ENCODE assay signal across 29 mouse cellular contexts in genomic region chr1:156468576-156468975, GRCm38 (mm10). TPM values are rescaled to one million over a fixed set of nuclear protein-coding genes. Genes with fewer than 3 reads are reported as not detected.
DNase-seq lines count a peak whose midpoint lies in the region; ATAC-seq and TF ChIP-seq lines count a peak whose summit lies in the region.
"Had no signal": no experiment of that assay in that cellular context is flagged by ENCODE, and none has a peak within 500 bp of the region (broad histone marks: within the 10 kb centered on the region; RNA-seq: fewer than 3 reads in every experiment).

No protein-coding gene starts in this region.

- intact Hi-C loops in gastrocnemius, postnatal 36 days (cut with DNase I), result no loop called here

- H3K4me2 ChIP-seq in heart, embryonic 12.5 days, result no peak overlapping the region
- no peak overlapping the region for H3K4me2 ChIP-seq in lung, postnatal 0 days (replicated peaks; ENCODE audit: low read depth, low read length)
- H3K4me2 ChIP-seq in intestine, embryonic 16.5 days (ENCODE audit: low read depth, low read length), result no peak overlapping the region
- H3K4me2 ChIP-seq: embryonic facial prominence, embryonic 13.5 days; heart, embryonic 15.5 days; hindbrain, embryonic 12.5 days; midbrain, embryonic 13.5 days; neural tube, embryonic 15.5 days had no signal

- peaks cover 32% of the 10 kb centered on the region for H3K36me3 ChIP-seq in heart, embryonic 12.5 days
- H3K36me3 ChIP-seq in heart, embryonic 10.5 days, result peaks cover 40% of the 10 kb centered on the region
- H3K36me3 ChIP-seq in lung, postnatal 0 days (ENCODE audit: insufficient read depth, low read length), result no peaks in the 10 kb centered on the region
- H3K36me3 ChIP-seq in intestine, embryonic 16.5 days (ENCODE audit: control insufficient read depth, insufficient read depth, low read length), result peaks cover 8% of the 10 kb centered on the region

- TF ChIP-seq CTCF in lung, postnatal 0 days (IDR thresholded peaks at IDR 0.05), result no peak
- TF ChIP-seq CTCF in lung, adult 2 months (IDR thresholded peaks at IDR 0.05; ENCODE audit: insufficient read depth, low read length), result no peak

- no peak for TF ChIP-seq POLR2A in lung, adult 2 months (IDR thresholded peaks at IDR 0.05; ENCODE audit: borderline replicate concordance, extremely low read depth, low read depth, low read length)

- H3K9me3 ChIP-seq in heart, embryonic 12.5 days (replicated peaks), result peaks cover 4% of the 10 kb centered on the region; the same call in 1 of the 2 replicates
- H3K9me3 ChIP-seq in heart, embryonic 10.5 days, result 0 out of 2 replicates have a peak, but pooled peaks cover 2% of the 10 kb centered on the region
- no peaks in the 10 kb centered on the region for H3K9me3 ChIP-seq in lung, postnatal 0 days (ENCODE audit: low read length)
- no peaks in the 10 kb centered on the region for H3K9me3 ChIP-seq in intestine, embryonic 16.5 days (ENCODE audit: control insufficient read depth, low read length)
- H3K9me3 ChIP-seq: heart, embryonic 15.5 days; neural tube, embryonic 15.5 days had no signal

- no peak for TF ChIP-seq EP300 in lung, postnatal 0 days (IDR thresholded peaks at IDR 0.05)

- no peak overlapping the region for H3K4me3 ChIP-seq in heart, embryonic 12.5 days
- no peak overlapping the region for H3K4me3 ChIP-seq in heart, embryonic 10.5 days
- no peak overlapping the region for H3K4me3 ChIP-seq in lung, postnatal 0 days (ENCODE audit: low read depth, low read length)
- no peak overlapping the region for H3K4me3 ChIP-seq in lung, adult 2 months (replicated peaks; ENCODE audit: extremely low read depth, low read depth, low read length)
- H3K4me3 ChIP-seq in intestine, embryonic 16.5 days (ENCODE audit: low read length), result no peak overlapping the region
- H3K4me3 ChIP-seq: embryonic facial prominence, embryonic 13.5 days; erythroblast, embryonic 14.5 days; gastrocnemius, adult 2 months; heart, adult 2 months; heart, embryonic 15.5 days; hindbrain, embryonic 12.5 days; midbrain, embryonic 13.5 days; neural tube, embryonic 15.5 days had no signal

- DNase-seq in heart, embryonic 10.5 days (ENCODE audit: low spot score), result no peak
- DNase-seq in lung, postnatal 0 days (ENCODE audit: low spot score), result no peak
- DNase-seq in lung, adult 2 months, result no peak
- DNase-seq in urinary bladder, adult 18-20 months (ENCODE audit: low spot score in 2 of 2), result no peak
- no peak for DNase-seq in gastrocnemius, postnatal 36 days
- DNase-seq: adrenal gland, postnatal 14 days; cerebellum, adult 11-12 months; cerebellum, adult 9-11 months; gastrocnemius, adult 2 months; heart, adult 2 months; heart, postnatal 36 days; kidney, adult 11 months; kidney, postnatal 14 days; liver; retina, postnatal 1 day; right cerebral cortex, postnatal 25 days; thymus, postnatal 36 days had no signal

- H3K27ac ChIP-seq in heart, embryonic 12.5 days (ENCODE audit: poor library complexity, severe bottlenecking), result peak overlapping the region; percentile 5; the same call in 1 of the 2 replicates
- H3K27ac ChIP-seq in heart, embryonic 10.5 days, result no peak overlapping the region
- 0 out of 2 replicates have a peak overlapping the region, but pooled peaks have one; percentile 52 for H3K27ac ChIP-seq in lung, postnatal 0 days (ENCODE audit: low read length)
- peak overlapping the region; percentile 40 for H3K27ac ChIP-seq in intestine, embryonic 16.5 days (ENCODE audit: low read length)
- H3K27ac ChIP-seq: embryonic facial prominence, embryonic 13.5 days; gastrocnemius, adult 2 months; heart, adult 2 months; heart, embryonic 15.5 days; hindbrain, embryonic 12.5 days; hindbrain, postnatal 0 days; midbrain, embryonic 13.5 days; neural tube, embryonic 15.5 days had no signal

- peaks cover 28% of the 10 kb centered on the region for H3K4me1 ChIP-seq in heart, embryonic 12.5 days (replicated peaks)
- peaks cover 24% of the 10 kb centered on the region for H3K4me1 ChIP-seq in heart, embryonic 10.5 days
- no peaks in the 10 kb centered on the region for H3K4me1 ChIP-seq in lung, postnatal 0 days (ENCODE audit: insufficient read depth, low read depth, low read length)
- no peaks in the 10 kb centered on the region; the same call in none of the 2 replicates for H3K4me1 ChIP-seq in lung, adult 2 months (ENCODE audit: control insufficient read depth, insufficient read depth, low read length)
- peaks cover 9% of the 10 kb centered on the region for H3K4me1 ChIP-seq in intestine, embryonic 16.5 days (ENCODE audit: control insufficient read depth, insufficient read depth, low read length)

- no peak overlapping the region for H3K9ac ChIP-seq in heart, embryonic 12.5 days
- no peak overlapping the region for H3K9ac ChIP-seq in lung, postnatal 0 days (replicated peaks; ENCODE audit: low read depth)
- no peak overlapping the region for H3K9ac ChIP-seq in intestine, embryonic 16.5 days (ENCODE audit: low read depth, low read length)
- H3K9ac ChIP-seq: embryonic facial prominence, embryonic 13.5 days; heart, embryonic 15.5 days; hindbrain, embryonic 12.5 days; midbrain, embryonic 13.5 days; neural tube, embryonic 15.5 days had no signal

- H3K27me3 ChIP-seq in heart, embryonic 12.5 days (replicated peaks), result no peaks in the 10 kb centered on the region
- H3K27me3 ChIP-seq in heart, embryonic 10.5 days (ENCODE audit: insufficient read depth, poor library complexity, severe bottlenecking), result no peaks in the 10 kb centered on the region
- H3K27me3 ChIP-seq in lung, postnatal 0 days (replicated peaks; ENCODE audit: insufficient read depth, low read length), result no peaks in the 10 kb centered on the region
- no peaks in the 10 kb centered on the region for H3K27me3 ChIP-seq in intestine, embryonic 16.5 days (replicated peaks; ENCODE audit: control insufficient read depth, insufficient read depth, low read length)
- H3K27me3 ChIP-seq: embryonic facial prominence, embryonic 13.5 days; heart, embryonic 15.5 days; hindbrain, embryonic 12.5 days; midbrain, embryonic 13.5 days; neural tube, embryonic 15.5 days had no signal

- ATAC-seq in heart, embryonic 12.5 days (ENCODE audit: insufficient number of reproducible peaks, low FRiP score), result no peak
- ATAC-seq in lung, postnatal 0 days, result no peak
- ATAC-seq in intestine, embryonic 16.5 days, result no peak
- ATAC-seq: CD4-positive, CD25-positive, alpha-beta regulatory T cell, adult 4 months; forebrain, embryonic 16.5 days; hindbrain, postnatal 0 days; midbrain, embryonic 13.5 days had no signal

- WGBS in heart, embryonic 12.5 days, result 68% methylated on average over 3 of the region's 3 CpGs
- 71% methylated on average over 3 of the region's 3 CpGs for WGBS in heart, embryonic 10.5 days
- 73% methylated on average over 3 of the region's 3 CpGs for WGBS in lung, postnatal 0 days
- 70% methylated on average over 3 of the region's 3 CpGs for WGBS in lung, adult 2 months
- WGBS in intestine, embryonic 16.5 days, result 81% methylated on average over 3 of the region's 3 CpGs

RNA-seq across cellular contexts. Expression of gene Soat1, which starts 5.6 kb away (rescaled TPM):
- 48.3 and 48.9 TPM in 2 replicates for polyA plus RNA-seq in heart, embryonic 12.5 days (2016; fragmentation: Nextera tagmentation; extraction: Ambion mirVana)
- polyA plus RNA-seq in heart, embryonic 10.5 days (2016; fragmentation: Nextera tagmentation; extraction: Ambion mirVana), result 45.6 and 60.6 TPM in 2 replicates
- 110 and 140 TPM in 2 replicates for polyA plus RNA-seq in lung, postnatal 0 days (2015; fragmentation: Nextera tagmentation; extraction: Ambion mirVana)
- polyA plus RNA-seq in lung, adult 2 months (2012; rRNA removed), result 61.3 and 104 TPM in 2 replicates
- 84.4 and 93.9 TPM in 2 replicates for polyA plus RNA-seq in intestine, embryonic 16.5 days (2015; fragmentation: Nextera tagmentation; extraction: Ambion mirVana)
- total RNA-seq in gastrocnemius, postnatal 36 days (2021), result 1 to 10 TPM; 4.0 to 5.6 TPM

RNA-seq across cellular contexts. Expression of gene Axdnd1, which starts 47.6 kb away (rescaled TPM):
- 0.13 and 0.48 TPM in 2 replicates for polyA plus RNA-seq in heart, embryonic 12.5 days (2016; fragmentation: Nextera tagmentation; extraction: Ambion mirVana)
- 0.20 and 0.43 TPM in 2 replicates for polyA plus RNA-seq in heart, embryonic 10.5 days (2016; fragmentation: Nextera tagmentation; extraction: Ambion mirVana)
- 0.29 and 0.84 TPM in 2 replicates for polyA plus RNA-seq in lung, postnatal 0 days (2015; fragmentation: Nextera tagmentation; extraction: Ambion mirVana)
- 0.20 TPM in 1 of 2 replicates, not detected in the other for polyA plus RNA-seq in lung, adult 2 months (2012; rRNA removed)
- 0.16 and 0.29 TPM in 2 replicates for polyA plus RNA-seq in intestine, embryonic 16.5 days (2015; fragmentation: Nextera tagmentation; extraction: Ambion mirVana)
- total RNA-seq in gastrocnemius, postnatal 36 days (2021), result under 1 TPM in 1 of 2 experiments, not detected in 1; 0.28 TPM
- total RNA-seq: gastrocnemius, adult 2 months; heart, adult 2 months; heart, postnatal 36 days; monocyte, adult 5-6 weeks had no signal
- polyA plus RNA-seq: erythroblast, embryonic 14.5 days; forebrain, embryonic 16.5 days; heart, adult 2 months; neural tube, embryonic 15.5 days had no signal

RNA-seq across cellular contexts. Expression of gene Gm10031, which starts 55.2 kb away (rescaled TPM):
- 0.06 and 0.40 TPM in 2 replicates for polyA plus RNA-seq in heart, embryonic 12.5 days (2016; fragmentation: Nextera tagmentation; extraction: Ambion mirVana)
- 0.23 and 0.32 TPM in 2 replicates for polyA plus RNA-seq in heart, embryonic 10.5 days (2016; fragmentation: Nextera tagmentation; extraction: Ambion mirVana)
- polyA plus RNA-seq in lung, postnatal 0 days (2015; fragmentation: Nextera tagmentation; extraction: Ambion mirVana), result 0.26 and 0.40 TPM in 2 replicates
- polyA plus RNA-seq in lung, adult 2 months (2012; rRNA removed), result 11.0 and 12.2 TPM in 2 replicates
- polyA plus RNA-seq in intestine, embryonic 16.5 days (2015; fragmentation: Nextera tagmentation; extraction: Ambion mirVana), result 0.26 and 0.48 TPM in 2 replicates
- 10 to 100 TPM; 36.7 to 40.4 TPM for total RNA-seq in gastrocnemius, postnatal 36 days (2021)
